Mouse (Mus musculus): Measurements from ENCODE around the gene Vmn1r196.

DNA sequence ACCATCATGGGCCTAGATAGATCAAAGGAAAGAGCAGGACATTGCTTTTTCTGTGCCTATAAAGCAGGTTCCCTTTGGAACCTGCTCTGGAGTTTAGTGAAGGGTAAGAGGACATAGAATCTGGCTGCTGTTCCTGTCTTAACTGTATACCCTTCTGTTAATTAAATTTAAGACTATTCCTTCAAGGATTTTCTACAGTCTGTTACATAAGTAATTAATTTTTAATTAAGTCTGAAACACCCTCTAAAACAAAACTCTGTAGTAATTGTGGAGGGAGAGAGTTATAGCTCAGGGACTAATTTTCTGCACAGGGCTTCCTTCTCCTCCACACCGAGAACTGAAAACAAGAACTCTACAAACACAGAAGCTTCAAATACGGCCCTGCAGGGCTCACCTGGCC lies at the start of gene Vmn1r196:
- no peak for TF ChIP-seq CTCF (IDR thresholded peaks at IDR 0.05; ENCODE audit: insufficient read depth, low read length)
- no peak for TF ChIP-seq POLR2A (IDR thresholded peaks at IDR 0.05; ENCODE audit: borderline replicate concordance, extremely low read depth, low read depth, low read length)
